Mouse (Mus musculus): ENCODE data around the gene Trrap.

GRCm38 (mm10) chr5:144898448-144899052 is 131.0 kb downstream of the Trrap start:
- TF ChIP-seq CTCF (IDR thresholded peaks at IDR 0.05; ENCODE audit: low read depth, low read length) (no peak), POLR2A (IDR thresholded peaks at IDR 0.05; ENCODE audit: borderline replicate concordance, low read depth, low read length) (no peak)

All from bone marrow macrophage, adult 2 months (primary cell).